Mouse (Mus musculus): Measurements from ENCODE around the gene Polr2a. TPM values are rescaled to one million over a fixed set of nuclear protein-coding genes. Genes with fewer than 3 reads are reported as not detected.
A peak's percentile ranks its signal among the peaks of the same experiment; 100 is the strongest.

Gene Polr2a
- polyA plus RNA-seq, 1 experiment from 2014 or later = 29.0 TPM

DNA sequence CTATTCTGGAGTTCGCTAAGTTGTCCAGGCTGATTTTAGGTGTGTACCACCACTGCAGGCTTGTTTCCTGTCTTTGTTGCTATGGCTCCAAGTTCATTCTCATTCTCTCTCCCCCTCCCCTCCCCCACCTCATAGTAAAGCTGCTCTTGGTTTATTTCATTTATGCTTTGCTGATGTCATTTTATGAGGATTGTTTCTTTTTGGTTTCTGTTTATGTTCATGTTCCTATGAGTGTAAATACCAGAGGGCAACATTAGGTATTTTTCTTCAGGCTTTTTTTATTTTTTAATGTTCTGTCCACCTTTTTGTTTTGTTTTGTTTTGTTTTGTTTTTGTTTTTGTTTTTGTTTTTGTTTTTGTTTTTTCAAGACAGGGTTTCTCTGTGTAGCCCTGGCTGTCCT, 3.4 kb upstream of the Polr2a start, which contains the start of gene Slc35g3:
TSS of gene Slc35g3 (minus strand) at position 101 of the 400 bp plus-strand sequence.
- Histone ChIP-seq H3K4me3 (ENCODE audit: low read depth, low read length) (no peak within 1 kb of the TSS), H3K9me3 (replicated peaks; ENCODE audit: control insufficient read depth, low read length) (no peaks in the 10 kb centered on the region), H3K4me2 (no peak within 1 kb of the TSS), H3K27ac (ENCODE audit: low read depth, low read length) (no peak within 1 kb of the TSS), H3K4me1 (ENCODE audit: control insufficient read depth, insufficient read depth, low read length) (peaks cover 22% of the 10 kb centered on the region), H3K9ac (ENCODE audit: low read depth, low read length) (no peak within 1 kb of the TSS), H3K36me3 (ENCODE audit: control insufficient read depth, insufficient read depth, low read length) (no peaks in the 10 kb centered on the region), H3K27me3 (ENCODE audit: control insufficient read depth, insufficient read depth, low read length) (no peaks in the 10 kb centered on the region)
- ATAC-seq (replicated peaks; ENCODE audit: insufficient number of reproducible peaks, low FRiP score, low TSS enrichment) = no peak
- WGBS (ENCODE audit: insufficient replicate concordance) = 54% methylated on average over 1 of the region's 1 CpGs

DNA sequence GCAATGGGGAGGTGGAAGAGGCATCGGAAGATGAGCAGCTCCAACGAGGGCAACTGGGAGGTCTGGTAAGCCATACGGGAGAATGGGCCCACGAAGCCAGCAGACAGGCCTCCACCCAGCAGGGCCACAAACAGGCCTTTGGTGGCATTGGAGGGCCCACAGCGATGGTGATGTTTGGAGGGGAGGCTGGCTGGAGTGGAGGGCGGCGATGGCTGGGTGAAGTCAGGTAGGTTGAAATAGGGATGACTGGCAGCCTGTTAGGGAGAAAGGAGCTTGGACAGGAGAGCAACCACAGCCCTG, 2.4 kb upstream of the Polr2a start:
- no peaks in the 10 kb centered on the region for H3K9me3 ChIP-seq (replicated peaks; ENCODE audit: control insufficient read depth, low read length)
- H3K4me1 ChIP-seq (ENCODE audit: control insufficient read depth, insufficient read depth, low read length) = peaks cover 29% of the 10 kb centered on the region
- 87% methylated on average over 7 of the region's 7 CpGs for WGBS (ENCODE audit: insufficient replicate concordance)
- no peak overlapping the region for H3K27ac ChIP-seq (ENCODE audit: low read depth, low read length)
- no peak for ATAC-seq (replicated peaks; ENCODE audit: insufficient number of reproducible peaks, low FRiP score, low TSS enrichment)
- no peak overlapping the region for H3K9ac ChIP-seq (ENCODE audit: low read depth, low read length)
- H3K27me3 ChIP-seq (ENCODE audit: control insufficient read depth, insufficient read depth, low read length) = no peaks in the 10 kb centered on the region
- H3K4me2 ChIP-seq = no peak overlapping the region
- no peak overlapping the region for H3K4me3 ChIP-seq (ENCODE audit: low read depth, low read length)
- no peaks in the 10 kb centered on the region for H3K36me3 ChIP-seq (ENCODE audit: control insufficient read depth, insufficient read depth, low read length)

DNA sequence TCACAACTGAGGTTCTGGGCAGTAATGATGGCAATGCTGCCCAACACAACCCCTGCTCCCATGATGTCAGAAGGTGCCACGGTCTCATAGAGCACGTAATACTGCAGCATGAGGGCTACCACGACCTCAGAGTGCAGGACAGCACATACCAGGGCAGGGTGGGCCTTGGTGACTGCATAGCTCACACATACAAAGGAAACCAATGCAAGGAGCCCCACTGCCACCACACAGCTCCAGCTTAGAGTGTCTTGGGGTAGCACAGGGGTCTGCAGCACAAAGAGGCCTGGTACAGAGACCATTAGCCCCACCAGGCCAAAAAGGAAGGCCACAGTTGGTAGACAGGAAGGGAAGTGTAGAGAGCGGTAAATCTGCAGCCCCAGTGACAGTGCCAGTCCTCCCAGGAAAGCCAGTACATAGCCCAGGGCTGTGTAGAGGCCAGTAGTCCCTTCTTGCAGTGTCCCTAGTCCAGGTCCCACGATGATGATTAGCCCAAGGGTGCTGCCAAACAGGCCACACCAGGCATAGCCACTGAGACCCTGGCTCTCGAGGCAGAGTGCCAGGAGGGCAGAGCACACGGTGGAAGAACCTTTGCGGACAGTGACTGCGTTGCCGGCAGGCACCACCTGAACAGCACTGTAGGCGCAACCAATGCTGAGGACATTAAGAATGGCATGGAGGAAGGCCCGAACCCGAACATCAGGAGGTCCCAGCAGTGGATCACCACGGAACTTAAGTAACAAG, 1.9 kb upstream of the Polr2a start:
- peak overlapping the region; percentile 97 for H3K27ac ChIP-seq (ENCODE audit: low read depth, low read length)
- no peak for ATAC-seq (replicated peaks; ENCODE audit: insufficient number of reproducible peaks, low FRiP score, low TSS enrichment)
- H3K4me3 ChIP-seq (ENCODE audit: low read depth, low read length) = no peak overlapping the region
- H3K4me2 ChIP-seq = peak overlapping the region; percentile 80
- no peaks in the 10 kb centered on the region for H3K9me3 ChIP-seq (replicated peaks; ENCODE audit: control insufficient read depth, low read length)
- no peaks in the 10 kb centered on the region for H3K36me3 ChIP-seq (ENCODE audit: control insufficient read depth, insufficient read depth, low read length)
- 79% methylated on average over 14 of the region's 14 CpGs for WGBS (ENCODE audit: insufficient replicate concordance)
- H3K4me1 ChIP-seq (ENCODE audit: control insufficient read depth, insufficient read depth, low read length) = peaks cover 32% of the 10 kb centered on the region
- H3K9ac ChIP-seq (ENCODE audit: low read depth, low read length) = peak overlapping the region; percentile 92
- no peaks in the 10 kb centered on the region for H3K27me3 ChIP-seq (ENCODE audit: control insufficient read depth, insufficient read depth, low read length)

DNA sequence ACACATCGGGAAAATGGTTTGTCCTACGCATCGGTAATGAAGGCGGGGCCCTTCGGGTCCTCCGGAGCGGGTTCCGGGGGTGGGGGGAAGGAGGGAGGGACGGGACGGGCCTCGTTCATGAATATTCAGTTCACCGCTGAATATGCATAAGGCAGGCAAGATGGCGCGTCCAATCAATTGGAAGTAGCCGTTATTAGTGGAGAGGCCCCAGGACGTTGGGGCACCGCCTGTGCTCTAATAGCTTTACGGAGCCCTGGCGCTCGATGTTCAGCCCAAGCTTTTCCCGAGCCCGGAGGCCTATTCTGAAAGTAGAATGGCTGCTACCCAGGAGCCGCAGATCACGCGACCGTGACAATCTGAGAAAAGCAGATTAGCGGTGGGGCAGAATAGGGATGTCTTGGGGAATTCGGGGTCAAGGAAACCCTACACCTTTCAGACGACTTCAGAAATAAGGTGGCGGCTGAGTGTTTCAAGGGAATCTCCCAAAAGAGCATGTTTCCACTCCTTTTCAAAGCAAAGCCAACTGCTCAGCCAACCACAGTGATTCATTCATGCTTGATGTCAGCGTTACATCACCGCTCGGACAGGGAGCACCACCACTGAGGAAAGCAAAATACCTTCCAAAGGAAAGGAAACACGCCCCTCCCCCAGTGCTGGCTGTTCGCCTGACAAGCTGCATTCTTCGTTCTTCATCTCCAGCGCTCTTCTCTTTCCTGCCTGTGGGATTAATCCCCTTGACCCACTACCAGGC, 709 bp upstream of the Polr2a start:
- under 1% methylated on average over 37 of the region's 37 CpGs for WGBS (ENCODE audit: insufficient replicate concordance)
- Histone ChIP-seq H3K27me3 (ENCODE audit: control insufficient read depth, insufficient read depth, low read length) (no peaks in the 10 kb centered on the region), H3K9ac (ENCODE audit: low read depth, low read length) (peak overlapping the region; percentile 92)

DNA sequence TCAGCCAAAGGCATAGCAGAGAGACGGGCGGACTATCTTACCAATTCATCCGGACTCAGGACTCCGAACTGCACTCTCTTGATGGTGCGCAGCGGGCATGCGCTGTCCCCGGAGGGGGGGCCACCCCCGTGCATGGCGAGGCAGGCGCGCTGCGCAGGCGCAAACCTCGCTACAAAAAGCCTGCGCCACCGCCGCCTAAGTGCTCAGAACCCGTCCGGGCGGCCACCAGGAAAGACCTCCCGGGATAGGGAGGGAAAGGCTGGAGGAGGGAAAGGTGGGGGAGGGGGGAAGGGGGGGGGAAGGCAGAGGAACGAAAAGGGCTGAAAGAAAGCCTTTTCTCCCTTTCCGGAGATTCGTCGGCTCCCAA, 364 bp downstream of the Polr2a start:
- Histone ChIP-seq H3K9ac (ENCODE audit: low read depth, low read length) (peak overlapping the region; percentile 92), H3K27me3 (ENCODE audit: control insufficient read depth, insufficient read depth, low read length) (no peaks in the 10 kb centered on the region), H3K4me2 (peak overlapping the region; percentile 80), H3K4me3 (ENCODE audit: low read depth, low read length) (peak overlapping the region; percentile 70), H3K36me3 (ENCODE audit: control insufficient read depth, insufficient read depth, low read length) (no peaks in the 10 kb centered on the region), H3K9me3 (replicated peaks; ENCODE audit: control insufficient read depth, low read length) (no peaks in the 10 kb centered on the region), H3K4me1 (ENCODE audit: control insufficient read depth, insufficient read depth, low read length) (peaks cover 34% of the 10 kb centered on the region), H3K27ac (ENCODE audit: low read depth, low read length) (peak overlapping the region; percentile 97)
- WGBS (ENCODE audit: insufficient replicate concordance) = under 1% methylated on average over 26 of the region's 26 CpGs
- peak; percentile 90 for ATAC-seq (replicated peaks; ENCODE audit: insufficient number of reproducible peaks, low FRiP score, low TSS enrichment)

More for the DNA sequence above, 709 bp upstream of the Polr2a start:
- H3K36me3 ChIP-seq (ENCODE audit: control insufficient read depth, insufficient read depth, low read length) = no peaks in the 10 kb centered on the region
- peak overlapping the region; percentile 97 for H3K27ac ChIP-seq (ENCODE audit: low read depth, low read length)
- peak overlapping the region; percentile 70 for H3K4me3 ChIP-seq (ENCODE audit: low read depth, low read length)
- no peaks in the 10 kb centered on the region for H3K9me3 ChIP-seq (replicated peaks; ENCODE audit: control insufficient read depth, low read length)
- ATAC-seq (replicated peaks; ENCODE audit: insufficient number of reproducible peaks, low FRiP score, low TSS enrichment) = peak; percentile 84
- peaks cover 34% of the 10 kb centered on the region for H3K4me1 ChIP-seq (ENCODE audit: control insufficient read depth, insufficient read depth, low read length)
- H3K4me2 ChIP-seq = peak overlapping the region; percentile 80

DNA sequence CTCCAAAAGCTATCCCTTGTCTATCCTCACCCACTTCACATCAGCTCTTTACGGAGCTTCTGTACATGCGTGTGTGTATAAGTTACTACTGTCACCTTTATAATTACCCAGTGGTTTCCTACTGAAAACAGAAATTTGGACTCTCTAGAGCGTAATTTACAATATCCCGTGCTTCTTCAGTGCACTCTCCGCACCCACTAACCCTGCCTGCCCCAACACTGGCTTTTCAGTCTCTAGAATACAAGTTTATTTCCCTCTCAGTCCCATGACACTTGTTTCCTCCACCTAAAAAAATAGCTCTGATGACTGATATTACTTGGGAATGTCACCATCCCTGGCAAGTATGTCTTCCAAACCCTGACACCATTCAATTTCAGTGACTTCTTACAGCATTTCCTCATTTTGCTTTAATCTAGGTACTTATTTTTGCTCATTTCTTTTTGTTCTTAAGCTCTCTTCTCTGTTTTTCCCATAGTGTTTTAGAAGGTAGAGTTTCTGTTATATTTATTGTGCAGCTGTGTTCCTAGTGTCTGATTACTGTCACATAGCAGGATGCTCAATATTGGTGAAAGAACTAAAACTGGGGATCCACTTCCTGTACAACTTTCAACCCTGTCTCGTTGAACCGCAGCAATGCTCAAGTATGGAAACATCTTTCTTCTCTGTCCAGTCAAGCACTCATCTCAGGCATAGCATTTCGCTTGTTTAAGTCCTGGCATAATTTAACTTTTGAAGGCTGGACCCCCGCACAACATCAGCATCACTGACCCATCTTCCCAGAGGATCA, 941 bp downstream of the Polr2a start:
- Histone ChIP-seq H3K9me3 (replicated peaks; ENCODE audit: control insufficient read depth, low read length) (no peaks in the 10 kb centered on the region), H3K4me1 (ENCODE audit: control insufficient read depth, insufficient read depth, low read length) (peaks cover 36% of the 10 kb centered on the region), H3K27ac (ENCODE audit: low read depth, low read length) (peak overlapping the region; percentile 97), H3K4me2 (peak overlapping the region; percentile 80), H3K9ac (ENCODE audit: low read depth, low read length) (peak overlapping the region; percentile 92), H3K4me3 (ENCODE audit: low read depth, low read length) (peak overlapping the region; percentile 70), H3K36me3 (ENCODE audit: control insufficient read depth, insufficient read depth, low read length) (no peaks in the 10 kb centered on the region), H3K27me3 (ENCODE audit: control insufficient read depth, insufficient read depth, low read length) (no peaks in the 10 kb centered on the region)
- WGBS (ENCODE audit: insufficient replicate concordance) = 46% methylated on average over 9 of the region's 9 CpGs
- ATAC-seq (replicated peaks; ENCODE audit: insufficient number of reproducible peaks, low FRiP score, low TSS enrichment) = no peak

DNA sequence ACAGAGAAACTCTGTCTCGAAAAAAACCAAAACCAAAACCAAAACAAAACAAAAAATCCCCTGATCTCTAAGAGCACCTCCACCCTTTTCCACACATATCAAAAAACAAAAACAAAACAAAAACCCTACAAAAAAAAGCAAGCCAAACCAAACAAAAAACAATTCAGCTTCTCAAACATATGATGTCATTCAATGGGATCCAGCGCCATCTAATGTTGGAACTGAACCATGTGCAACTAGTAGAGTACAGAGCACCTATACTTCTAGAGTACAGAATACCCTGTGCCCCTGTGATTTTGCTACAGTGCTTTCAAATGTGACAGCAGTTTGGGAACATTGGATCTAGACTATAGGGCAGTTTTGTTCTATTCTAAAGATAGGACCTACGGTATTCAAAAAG, 3.7 kb downstream of the Polr2a start:
- Histone ChIP-seq H3K27me3 (ENCODE audit: control insufficient read depth, insufficient read depth, low read length) (no peaks in the 10 kb centered on the region), H3K4me3 (ENCODE audit: low read depth, low read length) (no peak overlapping the region), H3K36me3 (ENCODE audit: control insufficient read depth, insufficient read depth, low read length) (no peaks in the 10 kb centered on the region), H3K9me3 (replicated peaks; ENCODE audit: control insufficient read depth, low read length) (no peaks in the 10 kb centered on the region), H3K9ac (ENCODE audit: low read depth, low read length) (no peak overlapping the region), H3K4me1 (ENCODE audit: control insufficient read depth, insufficient read depth, low read length) (peaks cover 40% of the 10 kb centered on the region), H3K4me2 (no peak overlapping the region; the same call in 1 of the 2 replicates), H3K27ac (ENCODE audit: low read depth, low read length) (no peak overlapping the region)
- no peak for ATAC-seq (replicated peaks; ENCODE audit: insufficient number of reproducible peaks, low FRiP score, low TSS enrichment)
- WGBS (ENCODE audit: insufficient replicate concordance) = 50% methylated on average over 3 of the region's 3 CpGs

DNA sequence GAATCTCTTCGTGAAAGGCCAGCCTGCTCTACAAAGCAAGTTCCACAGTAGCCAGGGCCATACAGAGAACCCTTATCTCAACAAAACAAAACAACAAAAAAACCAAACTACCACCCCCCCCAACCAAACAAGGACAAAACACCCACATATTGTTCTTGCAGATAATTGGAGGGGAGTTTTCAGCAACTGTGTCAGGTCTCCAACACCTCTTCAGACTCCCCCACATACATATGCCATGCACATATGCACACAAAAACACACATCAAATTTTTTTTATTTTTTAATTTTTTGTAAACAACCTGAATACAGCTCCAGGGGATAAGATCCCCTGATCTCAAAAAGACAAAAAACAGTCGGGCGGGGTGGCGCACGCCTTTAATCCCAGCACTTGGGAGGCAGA, 4.2 kb downstream of the Polr2a start:
- WGBS (ENCODE audit: insufficient replicate concordance) = 77% methylated on average over 5 of the region's 5 CpGs
- Histone ChIP-seq H3K4me3 (ENCODE audit: low read depth, low read length) (no peak overlapping the region), H3K9ac (ENCODE audit: low read depth, low read length) (no peak overlapping the region), H3K27ac (ENCODE audit: low read depth, low read length) (no peak overlapping the region), H3K36me3 (ENCODE audit: control insufficient read depth, insufficient read depth, low read length) (no peaks in the 10 kb centered on the region), H3K9me3 (replicated peaks; ENCODE audit: control insufficient read depth, low read length) (no peaks in the 10 kb centered on the region), H3K4me1 (ENCODE audit: control insufficient read depth, insufficient read depth, low read length) (peaks cover 37% of the 10 kb centered on the region), H3K27me3 (ENCODE audit: control insufficient read depth, insufficient read depth, low read length) (no peaks in the 10 kb centered on the region), H3K4me2 (no peak overlapping the region)
- ATAC-seq (replicated peaks; ENCODE audit: insufficient number of reproducible peaks, low FRiP score, low TSS enrichment) = no peak

All from heart, embryonic 11.5 days (tissue).